Mouse (Mus musculus): ENCODE measurements at regions not wholly inside any gene's neighbourhood (a gene's known extent, or its start where the extent isn't known, plus 50 kb on each side); places are given as distances from the start of the nearest gene placed in this dataset.

DNA sequence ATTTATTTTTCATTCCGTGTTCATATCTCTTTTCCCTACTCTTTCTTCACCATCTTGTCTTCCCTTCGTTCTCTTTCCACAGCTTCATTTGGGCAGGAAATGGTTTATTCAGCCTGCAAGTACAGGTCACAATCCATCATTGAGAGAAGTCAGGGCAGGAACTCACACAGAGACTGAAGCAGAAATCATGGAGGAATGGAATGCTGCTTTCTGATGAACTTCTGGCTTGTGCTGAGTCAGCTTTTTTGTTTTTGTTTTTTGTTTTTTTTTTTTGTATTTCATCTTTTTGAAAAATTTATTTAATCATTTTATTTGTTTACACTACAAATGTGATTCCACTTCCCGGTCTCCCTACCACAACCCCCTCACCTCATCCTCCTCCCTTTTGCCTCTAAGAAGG is 51.2 kb upstream of the Suclg2 start:
- Histone ChIP-seq H3K27me3 (replicated peaks; ENCODE audit: control insufficient read depth, insufficient read depth, low read length) (no peaks in the 10 kb centered on the region), H3K27ac (ENCODE audit: insufficient read depth, low read depth, low read length) (no peak overlapping the region), H3K36me3 (ENCODE audit: control insufficient read depth, insufficient read depth, low read length) (no peaks in the 10 kb centered on the region), H3K4me3 (ENCODE audit: insufficient read depth, low read depth, low read length) (no peak overlapping the region), H3K4me1 (ENCODE audit: control insufficient read depth, insufficient read depth, low read length) (no peaks in the 10 kb centered on the region)
- TF ChIP-seq CTCF (conservative IDR thresholded peaks at IDR 0.05; ENCODE audit: insufficient read depth, insufficient read length, low read depth, low read length) (no peak), POLR2A (IDR thresholded peaks at IDR 0.05; ENCODE audit: low read depth, low read length) (no peak)
- 70% methylated on average over 3 of the region's 3 CpGs for WGBS
- no peak for DNase-seq

- Histone ChIP-seq H3K27ac (ENCODE audit: insufficient read depth, low read depth, low read length) (no peak overlapping the region), H3K4me3 (ENCODE audit: insufficient read depth, low read depth, low read length) (no peak overlapping the region), H3K4me1 (ENCODE audit: control insufficient read depth, insufficient read depth, low read length) (no peaks in the 10 kb centered on the region), H3K27me3 (replicated peaks; ENCODE audit: control insufficient read depth, insufficient read depth, low read length) (no peaks in the 10 kb centered on the region), H3K36me3 (ENCODE audit: control insufficient read depth, insufficient read depth, low read length) (no peaks in the 10 kb centered on the region)
- WGBS = 35% methylated on average over 6 of the region's 6 CpGs
- no peak for DNase-seq
- TF ChIP-seq POLR2A (IDR thresholded peaks at IDR 0.05; ENCODE audit: low read depth, low read length) (no peak), CTCF (conservative IDR thresholded peaks at IDR 0.05; ENCODE audit: insufficient read depth, insufficient read length, low read depth, low read length) (no peak)
These were observed 83.1 kb upstream of the Suclg2 start for GRCm38 (mm10) chr6:95801651-95802050.

DNA sequence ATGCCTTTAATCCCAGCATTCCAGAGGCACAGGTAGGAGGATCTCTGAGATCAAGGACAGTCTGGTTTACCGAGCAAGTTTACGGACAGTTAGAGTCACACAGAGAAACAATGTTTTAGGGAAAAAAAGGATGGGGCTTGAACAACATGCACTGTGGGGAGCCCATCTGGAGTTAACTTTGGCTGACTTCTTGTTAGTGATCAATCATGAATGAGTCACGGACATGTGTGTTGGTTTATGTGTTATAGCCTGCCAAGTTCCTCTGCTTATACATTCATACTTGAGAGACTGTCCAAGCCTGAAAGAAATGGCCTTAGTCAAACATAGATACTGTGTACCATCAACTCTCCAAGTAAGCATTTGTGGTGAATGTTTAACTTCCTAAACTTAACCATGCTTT is 122.9 kb upstream of the Suclg2 start:
- TF ChIP-seq POLR2A (IDR thresholded peaks at IDR 0.05; ENCODE audit: low read depth, low read length) (no peak), CTCF (conservative IDR thresholded peaks at IDR 0.05; ENCODE audit: insufficient read depth, insufficient read length, low read depth, low read length) (no peak)
- 41% methylated on average over 3 of the region's 3 CpGs for WGBS
- H3K4me1 ChIP-seq (ENCODE audit: control insufficient read depth, insufficient read depth, low read length) = no peaks in the 10 kb centered on the region; the same call in 1 of the 2 replicates
- no peak for DNase-seq
- H3K4me3 ChIP-seq (ENCODE audit: insufficient read depth, low read depth, low read length) = no peak overlapping the region
- H3K27me3 ChIP-seq (replicated peaks; ENCODE audit: control insufficient read depth, insufficient read depth, low read length) = no peaks in the 10 kb centered on the region
- no peak overlapping the region for H3K27ac ChIP-seq (ENCODE audit: insufficient read depth, low read depth, low read length)
- no peaks in the 10 kb centered on the region for H3K36me3 ChIP-seq (ENCODE audit: control insufficient read depth, insufficient read depth, low read length)

- TF ChIP-seq CTCF (conservative IDR thresholded peaks at IDR 0.05; ENCODE audit: insufficient read depth, insufficient read length, low read depth, low read length) (no peak), POLR2A (IDR thresholded peaks at IDR 0.05; ENCODE audit: low read depth, low read length) (no peak)
- H3K27me3 ChIP-seq (replicated peaks; ENCODE audit: control insufficient read depth, insufficient read depth, low read length) = no peaks in the 10 kb centered on the region
- H3K36me3 ChIP-seq (ENCODE audit: control insufficient read depth, insufficient read depth, low read length) = no peaks in the 10 kb centered on the region
- H3K4me3 ChIP-seq (ENCODE audit: insufficient read depth, low read depth, low read length) = no peak overlapping the region
- H3K27ac ChIP-seq (ENCODE audit: insufficient read depth, low read depth, low read length) = no peak overlapping the region
- peak; percentile 41 for DNase-seq
- WGBS = 12% methylated on average over 1 of the region's 1 CpGs
- H3K4me1 ChIP-seq (ENCODE audit: control insufficient read depth, insufficient read depth, low read length) = no peaks in the 10 kb centered on the region; the same call in 1 of the 2 replicates
These were observed 127.9 kb upstream of the Suclg2 start for GRCm38 (mm10) chr6:95846536-95846935.

DNA sequence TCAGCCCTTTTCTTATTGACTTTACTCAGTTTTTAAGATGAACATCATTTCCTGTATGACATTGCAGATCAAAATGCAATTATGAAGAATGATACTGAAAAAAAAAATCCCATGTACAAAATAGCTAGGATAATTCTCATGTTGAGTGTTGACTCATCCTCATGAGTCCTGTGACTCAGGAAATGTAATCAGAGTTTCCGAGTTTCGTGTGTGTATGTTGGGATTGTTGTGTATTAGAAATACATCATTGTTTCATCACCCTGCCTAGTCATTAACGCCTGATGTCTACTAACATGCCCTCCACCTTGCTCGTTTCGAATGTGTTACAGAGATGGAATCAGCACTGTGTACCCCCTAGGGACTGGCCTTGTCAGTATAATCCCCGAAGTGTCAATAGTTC is 156.9 kb upstream of the Suclg2 start:
- WGBS = 80% methylated on average over 6 of the region's 6 CpGs
- TF ChIP-seq POLR2A (IDR thresholded peaks at IDR 0.05; ENCODE audit: low read depth, low read length) = no peak
- no peak for DNase-seq
- H3K4me1 ChIP-seq (ENCODE audit: control insufficient read depth, insufficient read depth, low read length) = no peaks in the 10 kb centered on the region
- H3K27ac ChIP-seq (ENCODE audit: insufficient read depth, low read depth, low read length) = no peak overlapping the region
- no peaks in the 10 kb centered on the region for H3K27me3 ChIP-seq (replicated peaks; ENCODE audit: control insufficient read depth, insufficient read depth, low read length)
- no peaks in the 10 kb centered on the region for H3K36me3 ChIP-seq (ENCODE audit: control insufficient read depth, insufficient read depth, low read length)
- no peak overlapping the region for H3K4me3 ChIP-seq (ENCODE audit: insufficient read depth, low read depth, low read length)

- no peaks in the 10 kb centered on the region for H3K36me3 ChIP-seq (ENCODE audit: control insufficient read depth, insufficient read depth, low read length)
- H3K4me3 ChIP-seq (ENCODE audit: insufficient read depth, low read depth, low read length) = no peak overlapping the region
- no peak overlapping the region for H3K27ac ChIP-seq (ENCODE audit: insufficient read depth, low read depth, low read length)
- DNase-seq = no peak
- 52% methylated on average over 2 of the region's 2 CpGs for WGBS
- H3K27me3 ChIP-seq (replicated peaks; ENCODE audit: control insufficient read depth, insufficient read depth, low read length) = no peaks in the 10 kb centered on the region
- H3K4me1 ChIP-seq (ENCODE audit: control insufficient read depth, insufficient read depth, low read length) = no peaks in the 10 kb centered on the region
- TF ChIP-seq CTCF (conservative IDR thresholded peaks at IDR 0.05; ENCODE audit: insufficient read depth, insufficient read length, low read depth, low read length) (no peak), POLR2A (IDR thresholded peaks at IDR 0.05; ENCODE audit: low read depth, low read length) (no peak)
These were observed 157.7 kb upstream of the Suclg2 start for GRCm38 (mm10) chr6:95876320-95876719.

GRCm38 (mm10) chr6:95886645-95887044 is 168.0 kb upstream of the Suclg2 start:
- DNase-seq = no peak
- Histone ChIP-seq H3K27me3 (replicated peaks; ENCODE audit: control insufficient read depth, insufficient read depth, low read length) (no peaks in the 10 kb centered on the region), H3K27ac (ENCODE audit: insufficient read depth, low read depth, low read length) (no peak overlapping the region), H3K36me3 (ENCODE audit: control insufficient read depth, insufficient read depth, low read length) (no peaks in the 10 kb centered on the region), H3K4me1 (ENCODE audit: control insufficient read depth, insufficient read depth, low read length) (no peaks in the 10 kb centered on the region), H3K4me3 (ENCODE audit: insufficient read depth, low read depth, low read length) (no peak overlapping the region)
- TF ChIP-seq CTCF (conservative IDR thresholded peaks at IDR 0.05; ENCODE audit: insufficient read depth, insufficient read length, low read depth, low read length) = no peak
- TF ChIP-seq POLR2A (IDR thresholded peaks at IDR 0.05; ENCODE audit: low read depth, low read length) = no peak
- WGBS = 94% methylated on average over 4 of the region's 4 CpGs

GRCm38 (mm10) chr6:95902551-95902950 is 184.0 kb upstream of the Suclg2 start:
- no peaks in the 10 kb centered on the region for H3K36me3 ChIP-seq (ENCODE audit: control insufficient read depth, insufficient read depth, low read length)
- no peaks in the 10 kb centered on the region for H3K27me3 ChIP-seq (replicated peaks; ENCODE audit: control insufficient read depth, insufficient read depth, low read length)
- H3K27ac ChIP-seq (ENCODE audit: insufficient read depth, low read depth, low read length) = no peak overlapping the region
- no peak overlapping the region for H3K4me3 ChIP-seq (ENCODE audit: insufficient read depth, low read depth, low read length)
- no peaks in the 10 kb centered on the region for H3K4me1 ChIP-seq (ENCODE audit: control insufficient read depth, insufficient read depth, low read length)
- DNase-seq = no peak
- TF ChIP-seq POLR2A (IDR thresholded peaks at IDR 0.05; ENCODE audit: low read depth, low read length) (no peak), CTCF (conservative IDR thresholded peaks at IDR 0.05; ENCODE audit: insufficient read depth, insufficient read length, low read depth, low read length) (no peak)
- WGBS = 78% methylated on average over 2 of the region's 2 CpGs
